Mouse (Mus musculus): ENCODE measurements at regions not wholly inside any gene's neighbourhood (a gene's known extent, or its start where the extent isn't known, plus 50 kb on each side); places are given as distances from the start of the nearest gene placed in this dataset.

GRCm38 (mm10) chr14:99812741-99813485, 471.6 kb downstream of the Klf12 start:
- no peak for DNase-seq (ENCODE audit: low read depth, low spot score)
